Mouse (Mus musculus) spleen, postnatal 14 days (tissue): ENCODE data around the gene Rnf2.
"Not testable (repeated sequence)": the region's sequence is repeated elsewhere in the genome, so short reads cannot be mapped to it uniquely, and the experiment has no call there.

Source experiments
- DNase-seq, 2 experiments: peaks; one replicate each; pipeline ENCODE4 v3.0.0; 2021 to 2022; ENCODE audit warnings: low spot score in 2 of 2

Gene Rnf2

GRCm38 (mm10) chr1:151484754-151485153, 16.0 kb downstream of the Rnf2 start:
- no peak for DNase-seq

- DNase-seq, result peak in 1 of 2 experiments; percentile 12
Measured at GRCm38 (mm10) chr1:151483568-151483967, 17.2 kb downstream of the Rnf2 start.

GRCm38 (mm10) chr1:151482497-151482896, 18.3 kb downstream of the Rnf2 start:
- DNase-seq, result no peak

GRCm38 (mm10) chr1:151472386-151472785, 28.4 kb downstream of the Rnf2 start:
- DNase-seq, result not testable (repeated sequence)

GRCm38 (mm10) chr1:151471429-151471828, 29.3 kb downstream of the Rnf2 start:
- DNase-seq, result no peak

GRCm38 (mm10) chr1:151466571-151466970, 34.2 kb downstream of the Rnf2 start:
- DNase-seq, result no peak

- DNase-seq, result no peak
Measured at GRCm38 (mm10) chr1:151464914-151465313, 35.8 kb downstream of the Rnf2 start.

- DNase-seq, result no peak
Measured at GRCm38 (mm10) chr1:151461265-151461664, 39.5 kb downstream of the Rnf2 start.

- DNase-seq, result no peak
Measured at GRCm38 (mm10) chr1:151457087-151457486, 43.7 kb downstream of the Rnf2 start.

- DNase-seq, result no peak
Measured at GRCm38 (mm10) chr1:151451946-151452345, 48.8 kb downstream of the Rnf2 start.

GRCm38 (mm10) chr1:151450851-151451250, 49.9 kb downstream of the Rnf2 start:
- DNase-seq, result no peak

GRCm38 (mm10) chr1:151449866-151450265, 50.9 kb downstream of the Rnf2 start:
- no peak for DNase-seq

GRCm38 (mm10) chr1:151435431-151435830, 65.3 kb downstream of the Rnf2 start:
- no peak for DNase-seq

- DNase-seq, result no peak
Measured at GRCm38 (mm10) chr1:151429316-151429715, 71.4 kb downstream of the Rnf2 start.

- peak; percentile 85 to 89 for DNase-seq
Measured at GRCm38 (mm10) chr1:151428263-151429221, 72.2 kb downstream of the Rnf2 start, which contains the start of the genes Swt1 and Trmt1l. Gene Swt1 (minus strand): TSS chr1:151428455. Gene Trmt1l (plus strand): TSS chr1:151428542.

GRCm38 (mm10) chr1:151427888-151428262, 72.9 kb downstream of the Rnf2 start:
- DNase-seq, result no peak

GRCm38 (mm10) chr1:151426947-151427600, 73.7 kb downstream of the Rnf2 start:
- no peak for DNase-seq

GRCm38 (mm10) chr1:151422178-151422577, 78.6 kb downstream of the Rnf2 start:
- no peak for DNase-seq

- no peak for DNase-seq
Measured at GRCm38 (mm10) chr1:151409827-151410226, 90.9 kb downstream of the Rnf2 start.
